Mouse (Mus musculus) bone marrow macrophage, adult 2 months (primary cell): ENCODE data around the gene Prss16.

ENCODE experiments used
- CTCF ChIP-seq: IDR thresholded peaks from 2 replicates; pipeline ENCODE4 v1.5.1; 2012; ENCODE audit warnings: low read depth, mild to moderate bottlenecking, low read length, moderate library complexity
- POLR2A ChIP-seq: IDR thresholded peaks from 2 replicates; pipeline ENCODE4 v1.6.1; 2012; ENCODE audit warnings: mild to moderate bottlenecking, low read depth, low read length, borderline replicate concordance

DNA sequence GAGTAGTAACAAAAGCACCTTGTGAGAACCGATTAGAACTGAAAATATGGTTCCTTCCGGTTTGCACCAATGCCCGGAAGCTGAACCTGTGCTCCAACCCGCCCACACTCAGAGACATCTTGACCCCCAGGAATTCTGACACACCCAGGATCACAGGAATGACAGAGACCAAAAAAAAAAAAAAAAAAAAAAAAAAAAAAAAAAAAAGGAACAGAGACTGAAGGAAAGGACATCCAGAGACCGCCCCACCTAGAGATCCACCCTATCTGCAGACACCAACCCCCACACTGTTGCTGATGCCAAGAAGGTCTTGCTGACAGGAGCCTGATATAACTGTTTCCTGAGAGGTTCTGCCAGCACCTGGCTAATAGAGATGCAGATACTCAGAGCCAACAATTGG lies 17.0 kb downstream of the Prss16 start:
- TF ChIP-seq POLR2A (no peak), CTCF (no peak)
